Mouse (Mus musculus) ES-E14 (cell line): Measurements from ENCODE around the gene Snrpg.

Experiments used
- CHD2 ChIP-seq: IDR thresholded peaks from 2 replicates; pipeline ENCODE4 v1.6.1; 2014; ENCODE audit warnings: mild to moderate bottlenecking, low read depth, low read length, inconsistent platforms
- HCFC1 ChIP-seq: IDR thresholded peaks from 2 replicates; pipeline ENCODE4 v1.6.1; 2012; ENCODE audit warnings: low read length, inconsistent platforms, borderline replicate concordance; ENCODE audit not compliant: insufficient read depth
- MAFK ChIP-seq: IDR thresholded peaks from 2 replicates; pipeline ENCODE4 v1.6.1; 2014; ENCODE audit warnings: mild to moderate bottlenecking, low read depth, low read length, inconsistent platforms; ENCODE audit not compliant: insufficient read depth
- ZNF384 ChIP-seq: IDR thresholded peaks from 2 replicates; pipeline ENCODE4 v1.6.1; 2012; ENCODE audit warnings: low read depth, low read length, inconsistent platforms

DNA sequence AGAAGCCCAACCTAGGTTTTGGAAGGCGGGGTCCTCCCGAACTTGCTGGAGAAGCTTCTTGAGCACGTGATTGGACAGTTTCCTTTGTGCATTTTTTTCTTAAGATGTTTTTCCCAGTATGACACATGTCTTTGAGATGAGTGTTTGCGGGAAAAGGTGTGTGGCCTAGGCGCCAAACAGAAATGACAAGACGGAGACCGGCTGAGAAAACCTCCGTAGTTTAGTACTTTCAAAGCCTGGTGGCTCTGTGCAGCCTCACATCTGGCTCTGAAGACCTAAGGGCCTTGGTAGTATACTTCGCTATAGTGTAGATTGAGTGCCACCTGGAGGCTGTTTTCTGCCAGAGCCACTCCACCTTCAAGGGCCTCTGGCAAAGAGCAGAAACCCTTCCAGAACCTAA lies 29.9 kb downstream of the Snrpg start:
- no peak for TF ChIP-seq CHD2
- no peak for TF ChIP-seq ZNF384
- TF ChIP-seq MAFK: no peak
- 0 out of 2 replicates have a peak, but pooled peaks have one; percentile 39 for TF ChIP-seq HCFC1
